Mouse (Mus musculus): ENCODE data around the gene Cutc. TPM values are rescaled to one million over a fixed set of nuclear protein-coding genes. Genes with fewer than 3 reads are reported as not detected.

Cutc gene
- total RNA-seq, 1 experiment = 3.8 TPM

DNA sequence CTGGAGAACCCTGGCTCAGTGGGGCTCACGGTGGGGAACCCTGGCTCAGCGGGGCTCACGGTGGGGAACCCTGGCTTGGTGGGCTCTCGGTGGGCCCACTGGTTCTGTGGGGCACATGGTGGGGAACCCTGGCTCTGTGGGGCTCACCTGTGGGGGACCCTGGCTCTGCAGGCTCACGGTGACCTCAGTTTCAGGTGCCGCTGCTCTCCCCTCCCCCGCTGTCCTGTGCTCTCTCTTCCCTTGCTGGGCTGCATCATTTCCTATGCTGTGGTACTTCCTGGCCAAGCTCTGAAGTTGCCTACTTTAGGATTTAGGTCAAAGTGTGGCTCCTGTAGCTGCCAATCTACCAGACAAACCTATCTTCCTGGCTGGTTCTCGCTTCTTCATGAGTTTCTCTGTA lies 29.9 kb upstream of the Cutc start:
- Histone ChIP-seq H3K9me3 (ENCODE audit: control insufficient read depth, insufficient read depth, low read depth, low read length) (no peaks in the 10 kb centered on the region), H3K36me3 (ENCODE audit: control insufficient read depth, insufficient read depth, low read length, poor library complexity, severe bottlenecking) (no peaks in the 10 kb centered on the region; the same call in 1 of the 2 replicates), H3K4me1 (ENCODE audit: control insufficient read depth in 2 of 2, insufficient read depth in 2 of 2, low read length in 2 of 2, poor library complexity in 1 of 2) (no peaks in the 10 kb centered on the region), H3K9ac (ENCODE audit: insufficient read depth, low read depth, low read length, poor library complexity, severe bottlenecking) (no peak overlapping the region; the same call in 1 of the 2 replicates), H3K27ac (ENCODE audit: insufficient read depth, low read depth, low read length, poor library complexity, severe bottlenecking) (no peak overlapping the region), H3K4me3 (ENCODE audit: insufficient read depth in 1 of 2, low read depth in 1 of 2, low read length in 2 of 2, poor library complexity in 1 of 2, severe bottlenecking in 1 of 2) (no peak overlapping the region)
- TF ChIP-seq HCFC1 (IDR thresholded peaks at IDR 0.05; ENCODE audit: borderline replicate concordance, insufficient read depth, low read length) (no peak), ZC3H11A (IDR thresholded peaks at IDR 0.05; ENCODE audit: borderline replicate concordance, low read depth, low read length) (no peak), MAFK (IDR thresholded peaks at IDR 0.05; ENCODE audit: insufficient read depth, low read depth, low read length) (no peak), ZNF384 (IDR thresholded peaks at IDR 0.05; ENCODE audit: low read depth, low read length) (no peak), CHD2 (IDR thresholded peaks at IDR 0.05; ENCODE audit: low read depth, low read length) (no peak)
- DNase-seq (ENCODE audit: low read depth, low spot score) = no peak
- in situ Hi-C loops (cut with MboI; ENCODE audit: low sequenced_read_pairs in 2 of 2, unreplicated experiment in 2 of 2) = no loop called here

DNA sequence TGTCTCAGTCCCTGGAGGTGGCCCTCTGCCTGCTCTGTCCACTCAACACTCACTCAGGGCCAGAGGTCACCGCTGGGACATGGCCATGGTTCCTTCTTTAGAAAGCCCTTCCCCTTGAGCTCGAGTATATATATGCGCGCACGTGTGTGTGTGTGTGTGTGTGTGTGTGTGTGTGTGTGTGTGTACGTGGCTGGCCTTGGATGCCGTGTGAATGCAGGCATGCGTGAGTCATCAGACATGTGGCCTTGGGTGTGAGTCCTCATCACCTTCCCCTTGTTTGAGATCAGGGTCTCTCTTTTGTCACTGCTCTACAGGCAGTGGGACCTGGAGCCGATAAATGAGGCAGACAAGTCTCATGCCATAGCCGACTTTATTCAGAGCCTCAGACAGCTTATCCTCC lies 29.3 kb upstream of the Cutc start:
- Histone ChIP-seq H3K27ac (ENCODE audit: insufficient read depth, low read depth, low read length, poor library complexity, severe bottlenecking) (no peak overlapping the region), H3K4me1 (ENCODE audit: control insufficient read depth in 2 of 2, insufficient read depth in 2 of 2, low read length in 2 of 2, poor library complexity in 1 of 2) (no peaks in the 10 kb centered on the region), H3K9me3 (ENCODE audit: control insufficient read depth, insufficient read depth, low read depth, low read length) (no peaks in the 10 kb centered on the region), H3K9ac (ENCODE audit: insufficient read depth, low read depth, low read length, poor library complexity, severe bottlenecking) (no peak overlapping the region), H3K36me3 (ENCODE audit: control insufficient read depth, insufficient read depth, low read length, poor library complexity, severe bottlenecking) (no peaks in the 10 kb centered on the region), H3K4me3 (ENCODE audit: insufficient read depth in 1 of 2, low read depth in 1 of 2, low read length in 2 of 2, poor library complexity in 1 of 2, severe bottlenecking in 1 of 2) (no peak overlapping the region)
- in situ Hi-C loops (cut with MboI; ENCODE audit: low sequenced_read_pairs in 2 of 2, unreplicated experiment in 2 of 2) = no loop called here
- TF ChIP-seq HCFC1 (IDR thresholded peaks at IDR 0.05; ENCODE audit: borderline replicate concordance, insufficient read depth, low read length) (no peak), MAFK (IDR thresholded peaks at IDR 0.05; ENCODE audit: insufficient read depth, low read depth, low read length) (no peak), ZNF384 (IDR thresholded peaks at IDR 0.05; ENCODE audit: low read depth, low read length) (no peak), CHD2 (IDR thresholded peaks at IDR 0.05; ENCODE audit: low read depth, low read length) (no peak), ZC3H11A (IDR thresholded peaks at IDR 0.05; ENCODE audit: borderline replicate concordance, low read depth, low read length) (no peak)
- DNase-seq (ENCODE audit: low read depth, low spot score) = no peak

DNA sequence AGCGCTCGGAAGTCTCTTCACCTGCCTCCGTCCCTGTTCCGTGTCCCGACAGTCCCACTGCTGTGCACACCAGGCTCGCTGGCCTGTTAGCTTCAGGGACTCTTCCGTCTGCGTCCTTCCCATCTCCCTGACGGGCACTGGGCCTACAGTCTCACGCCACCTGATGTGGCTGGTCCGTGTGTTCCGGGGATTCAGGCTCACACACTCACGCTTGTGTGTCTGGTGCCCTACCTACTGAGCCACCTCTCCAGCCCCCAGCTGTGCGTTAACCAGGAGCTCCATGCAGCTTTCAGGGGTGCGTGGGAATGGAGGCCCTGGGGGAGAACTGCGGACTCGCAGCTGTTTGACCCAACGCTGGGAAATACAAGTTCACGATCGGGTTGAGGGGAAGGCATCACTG lies 28.6 kb upstream of the Cutc start:
- H3K9ac ChIP-seq (ENCODE audit: insufficient read depth, low read depth, low read length, poor library complexity, severe bottlenecking) = no peak overlapping the region
- H3K9me3 ChIP-seq (ENCODE audit: control insufficient read depth, insufficient read depth, low read depth, low read length) = no peaks in the 10 kb centered on the region
- TF ChIP-seq HCFC1 (IDR thresholded peaks at IDR 0.05; ENCODE audit: borderline replicate concordance, insufficient read depth, low read length) (no peak), MAFK (IDR thresholded peaks at IDR 0.05; ENCODE audit: insufficient read depth, low read depth, low read length) (no peak), CHD2 (IDR thresholded peaks at IDR 0.05; ENCODE audit: low read depth, low read length) (no peak), ZNF384 (IDR thresholded peaks at IDR 0.05; ENCODE audit: low read depth, low read length) (no peak), ZC3H11A (IDR thresholded peaks at IDR 0.05; ENCODE audit: borderline replicate concordance, low read depth, low read length) (no peak)
- no peak for DNase-seq (ENCODE audit: low read depth, low spot score)
- no peaks in the 10 kb centered on the region for H3K36me3 ChIP-seq (ENCODE audit: control insufficient read depth, insufficient read depth, low read length, poor library complexity, severe bottlenecking)
- H3K27ac ChIP-seq (ENCODE audit: insufficient read depth, low read depth, low read length, poor library complexity, severe bottlenecking) = no peak overlapping the region
- no peak overlapping the region for H3K4me3 ChIP-seq (ENCODE audit: insufficient read depth in 1 of 2, low read depth in 1 of 2, low read length in 2 of 2, poor library complexity in 1 of 2, severe bottlenecking in 1 of 2)
- H3K4me1 ChIP-seq (ENCODE audit: control insufficient read depth in 2 of 2, insufficient read depth in 2 of 2, low read length in 2 of 2, poor library complexity in 1 of 2) = no peaks in the 10 kb centered on the region
- in situ Hi-C loops (cut with MboI; ENCODE audit: low sequenced_read_pairs in 2 of 2, unreplicated experiment in 2 of 2) = no loop called here

DNA sequence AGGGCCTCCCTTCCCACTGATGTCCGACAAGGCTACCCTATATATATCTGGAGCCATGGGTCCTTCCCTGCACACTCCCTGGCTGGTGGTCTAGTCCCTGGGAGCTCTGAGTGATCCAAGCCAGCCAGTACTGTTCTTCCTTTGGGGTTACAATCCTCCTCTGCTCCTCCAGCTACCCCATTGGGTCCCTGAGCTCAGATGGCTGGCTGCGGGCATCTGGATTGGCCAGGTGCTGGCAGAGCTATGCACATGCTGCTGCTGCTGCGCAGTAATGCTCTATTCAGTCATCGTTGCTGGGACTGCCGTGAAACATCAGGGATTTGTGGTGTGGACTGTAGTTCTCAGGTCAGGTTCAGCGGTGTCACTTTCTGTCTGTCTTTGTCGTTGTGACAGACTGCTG lies 28.0 kb upstream of the Cutc start:
- H3K9ac ChIP-seq (ENCODE audit: insufficient read depth, low read depth, low read length, poor library complexity, severe bottlenecking) = peak overlapping the region; percentile 6; the same call in 1 of the 2 replicates
- no peak for DNase-seq (ENCODE audit: low read depth, low spot score)
- H3K36me3 ChIP-seq (ENCODE audit: control insufficient read depth, insufficient read depth, low read length, poor library complexity, severe bottlenecking) = no peaks in the 10 kb centered on the region
- no peaks in the 10 kb centered on the region for H3K4me1 ChIP-seq (ENCODE audit: control insufficient read depth in 2 of 2, insufficient read depth in 2 of 2, low read length in 2 of 2, poor library complexity in 1 of 2)
- H3K27ac ChIP-seq (ENCODE audit: insufficient read depth, low read depth, low read length, poor library complexity, severe bottlenecking) = no peak overlapping the region
- no peak overlapping the region for H3K4me3 ChIP-seq (ENCODE audit: insufficient read depth in 1 of 2, low read depth in 1 of 2, low read length in 2 of 2, poor library complexity in 1 of 2, severe bottlenecking in 1 of 2)
- no peak for TF ChIP-seq ZC3H11A (IDR thresholded peaks at IDR 0.05; ENCODE audit: borderline replicate concordance, low read depth, low read length)
- TF ChIP-seq MAFK (IDR thresholded peaks at IDR 0.05; ENCODE audit: insufficient read depth, low read depth, low read length) = no peak
- TF ChIP-seq ZNF384 (IDR thresholded peaks at IDR 0.05; ENCODE audit: low read depth, low read length) = no peak
- no peak for TF ChIP-seq HCFC1 (IDR thresholded peaks at IDR 0.05; ENCODE audit: borderline replicate concordance, insufficient read depth, low read length)
- TF ChIP-seq CHD2 (IDR thresholded peaks at IDR 0.05; ENCODE audit: low read depth, low read length) = no peak
- in situ Hi-C loops (cut with MboI; ENCODE audit: low sequenced_read_pairs in 2 of 2, unreplicated experiment in 2 of 2) = no loop called here
- no peaks in the 10 kb centered on the region for H3K9me3 ChIP-seq (ENCODE audit: control insufficient read depth, insufficient read depth, low read depth, low read length)

All from ES-E14 (cell line).